Mouse (Mus musculus) liver, embryonic 14.5 days (tissue): Measurements from ENCODE around the gene Adh7. TPM values are rescaled to one million over a fixed set of nuclear protein-coding genes. Genes with fewer than 3 reads are reported as not detected.

Experiments used
- ATAC-seq: fragments of 200-750 bp; cut with Nextera tagmentation; 2 replicates; pipeline ENCODE4 v1.8.0; 2017; ENCODE audit warnings: moderate number of reproducible peaks, mild to moderate bottlenecking, moderate library complexity; ENCODE audit not compliant: insufficient read depth
- DNase-seq, 3 experiments: peaks; one replicate each; pipeline ENCODE4 v3.0.0-alpha.2; 2012 to 2013; ENCODE audit warnings: low read depth in 3 of 3, low spot score in 3 of 3
- H3K27ac ChIP-seq: fragments of 300-500 bp; sonication (generic); 2 replicates; pipeline ENCODE4 v1.5.1; 2014; ENCODE audit warnings: moderate library complexity, mild to moderate bottlenecking, control low read depth, inconsistent platforms
- H3K27me3 ChIP-seq: fragments of 300-500 bp; sonication (generic); 2 replicates; pipeline ENCODE4 v1.6.1; 2014; ENCODE audit warnings: mild to moderate bottlenecking, low read length, moderate library complexity; ENCODE audit not compliant: control insufficient read depth, insufficient read depth
- H3K36me3 ChIP-seq: fragments of 300-500 bp; sonication (generic); replicated peaks from 2 replicates; pipeline ENCODE4 v1.6.1; 2014; ENCODE audit warnings: low read depth; ENCODE audit not compliant: control insufficient read depth, insufficient read depth
- H3K4me1 ChIP-seq, 2 experiments: fragments of 200-500 bp in 1 of 2; fragments of 300-500 bp in 1 of 2; sonication (generic) in 1 of 2; replicated peaks; 2 replicates each; pipeline ENCODE4 v1.6.1; 2012 to 2014; ENCODE audit warnings: antibody characterized with exemption in 1 of 2, inconsistent platforms in 1 of 2, low read length in 1 of 2; ENCODE audit not compliant: control insufficient read depth in 2 of 2, insufficient read depth in 2 of 2
- H3K4me2 ChIP-seq: fragments of 300-500 bp; sonication (generic); 2 replicates; pipeline ENCODE4 v1.6.1; 2014; ENCODE audit warnings: low read depth, mild to moderate bottlenecking, control low read depth, moderate library complexity
- H3K4me3 ChIP-seq, 2 experiments: fragments of 200-500 bp in 1 of 2; fragments of 300-500 bp in 1 of 2; sonication (generic) in 1 of 2; 2 replicates each; pipeline ENCODE4 v1.5.1; 2012 to 2014; ENCODE audit warnings: low read depth in 2 of 2, low read length in 2 of 2, mild to moderate bottlenecking in 2 of 2, control low read depth in 1 of 2, inconsistent platforms in 1 of 2, moderate library complexity in 1 of 2; ENCODE audit not compliant: insufficient read depth in 1 of 2
- H3K9ac ChIP-seq: fragments of 300-500 bp; sonication (generic); replicated peaks from 2 replicates; pipeline ENCODE4 v1.6.1; 2014; ENCODE audit warnings: mild to moderate bottlenecking, control low read depth, moderate library complexity
- H3K9me3 ChIP-seq: fragments of 300-500 bp; sonication (generic); 2 replicates; pipeline ENCODE4 v1.6.1; 2016; ENCODE audit warnings: low read length, mixed read lengths; ENCODE audit not compliant: control insufficient read depth
- CTCF ChIP-seq: IDR thresholded peaks from 2 replicates; pipeline ENCODE4 v1.5.1; 2016; ENCODE audit warnings: antibody characterized with exemption, low read depth, control low read depth
- EP300 ChIP-seq: IDR thresholded peaks from 2 replicates; pipeline ENCODE4 v1.6.1; 2016; ENCODE audit warnings: antibody characterized with exemption, low read depth
- WGBS: fragments of 180-500 bp; shearing (Covaris S2); extraction: QIAGEN DNeasy Blood & Tissue Kit; methylation state at CpG from one replicate; pipeline ENCODE4 v1.1.7; 2014; ENCODE audit not compliant: insufficient replicate concordance; 5-methylcytosine and 5-hydroxymethylcytosine counted together
- polyA plus RNA-seq, 2 experiments: library from polyadenylated mRNA; depleted of rRNA in 1 of 2; stranded (reverse) in 1 of 2; unstranded in 1 of 2; fragments of >200 nt; fragmentation: Nextera tagmentation in 1 of 2; extraction: Ambion mirVana in 1 of 2; gene quantifications; 2 replicates each; pipeline versions ENCODE4 v1.2.1 to v1.2.3; 2012 to 2014

The Adh7 gene
- polyA plus RNA-seq, 2 experiments = 0.07 to 0.42 TPM

GRCm38 (mm10) chr3:138255366-138255765 is 37.8 kb downstream of the Adh7 start:
- H3K4me1 ChIP-seq = peaks cover 0 to 7% of the 10 kb centered on the region in 2 experiments; a peak in 2 of 4 replicates
- H3K27me3 ChIP-seq = no peaks in the 10 kb centered on the region
- no peak overlapping the region for H3K27ac ChIP-seq
- no peak for ATAC-seq
- WGBS = 45% methylated on average over 3 of the region's 3 CpGs
- TF ChIP-seq CTCF (no peak), EP300 (no peak)
- H3K36me3 ChIP-seq = no peaks in the 10 kb centered on the region
- H3K4me3 ChIP-seq = no peak overlapping the region
- no peak for DNase-seq
- H3K9ac ChIP-seq = no peak overlapping the region
- H3K9me3 ChIP-seq = no peaks in the 10 kb centered on the region
- H3K4me2 ChIP-seq = no peak overlapping the region

- Histone ChIP-seq H3K36me3 (no peaks in the 10 kb centered on the region), H3K9me3 (no peaks in the 10 kb centered on the region), H3K27ac (no peak overlapping the region), H3K9ac (no peak overlapping the region), H3K4me1 (peaks cover 0 to 7% of the 10 kb centered on the region in 2 experiments; a peak in 2 of 4 replicates), H3K27me3 (no peaks in the 10 kb centered on the region), H3K4me3 (no peak overlapping the region), H3K4me2 (no peak overlapping the region)
- ATAC-seq (no peak), DNase-seq (no peak)
- TF ChIP-seq CTCF (no peak), EP300 (no peak)
- 41% methylated on average over 9 of the region's 9 CpGs for WGBS
Observed at GRCm38 (mm10) chr3:138255780-138256550, 38.4 kb downstream of the Adh7 start.

- Histone ChIP-seq H3K4me3 (no peak within 1 kb of the TSS), H3K36me3 (no peaks in the 10 kb centered on the region), H3K9me3 (no peaks in the 10 kb centered on the region), H3K27ac (no peak within 1 kb of the TSS), H3K9ac (no peak within 1 kb of the TSS), H3K4me2 (no peak within 1 kb of the TSS), H3K4me1 (peaks cover 0 to 7% of the 10 kb centered on the region in 2 experiments; a peak in 2 of 4 replicates), H3K27me3 (no peaks in the 10 kb centered on the region)
- TF ChIP-seq EP300 (no peak), CTCF (no peak)
- WGBS = 64% methylated on average over 11 of the region's 11 CpGs
- no peak for DNase-seq
- no peak for ATAC-seq
Observed at GRCm38 (mm10) chr3:138260721-138261669, 43.4 kb downstream of the Adh7 start, which contains the start of gene Adh1. TSS of gene Adh1 (plus strand) at chr3:138260991.

GRCm38 (mm10) chr3:138262568-138262967 is 45.0 kb downstream of the Adh7 start:
- no peak for ATAC-seq
- H3K4me3 ChIP-seq = no peak overlapping the region

More at GRCm38 (mm10) chr3:138262568-138262967, 45.0 kb downstream of the Adh7 start:
- Histone ChIP-seq H3K27ac (no peak overlapping the region), H3K36me3 (no peaks in the 10 kb centered on the region), H3K9ac (no peak overlapping the region), H3K9me3 (no peaks in the 10 kb centered on the region), H3K4me2 (no peak overlapping the region), H3K4me1 (peaks cover 0 to 5% of the 10 kb centered on the region in 2 experiments; a peak in 2 of 4 replicates), H3K27me3 (no peaks in the 10 kb centered on the region)
- no peak for DNase-seq
- no peak for TF ChIP-seq EP300
- 46% methylated on average over 4 of the region's 4 CpGs for WGBS
